In genomic region chr13:103643993-103644722, GRCm38 (mm10) we compare ENCODE assay signal across 8 mouse cellular contexts.
A peak's percentile ranks its signal among the peaks of the same experiment; 100 is the strongest.
DNase-seq lines count a peak whose midpoint lies in the region; ATAC-seq and TF ChIP-seq lines count a peak whose summit lies in the region.

No protein-coding gene starts in this region.

- WGBS in liver, adult 2 months = 69% methylated on average over 6 of the region's 6 CpGs
- 52% methylated on average over 6 of the region's 6 CpGs for WGBS in liver, embryonic 12.5 days (ENCODE audit: insufficient replicate concordance)
- WGBS in lung, adult 2 months = 64% methylated on average over 6 of the region's 6 CpGs

- H3K79me2 ChIP-seq in liver, adult 2 months (ENCODE audit: control insufficient read depth, insufficient read depth, low read length) = no peaks in the 10 kb centered on the region

- no peaks in the 10 kb centered on the region for H3K4me1 ChIP-seq in liver, adult 2 months (ENCODE audit: control insufficient read depth, insufficient read depth, low read length)
- H3K4me1 ChIP-seq in liver, embryonic 12.5 days = no peaks in the 10 kb centered on the region
- no peaks in the 10 kb centered on the region for H3K4me1 ChIP-seq in cortical plate, adult 2 months (ENCODE audit: control insufficient read depth, insufficient read depth, low read length)
- H3K4me1 ChIP-seq in lung, adult 2 months (ENCODE audit: control insufficient read depth, insufficient read depth, low read length) = no peaks in the 10 kb centered on the region

- no peaks in the 10 kb centered on the region for H3K36me3 ChIP-seq in liver, adult 2 months (ENCODE audit: control insufficient read depth, insufficient read depth, low read length)
- no peaks in the 10 kb centered on the region for H3K36me3 ChIP-seq in liver, embryonic 12.5 days

- no peaks in the 10 kb centered on the region for H3K27me3 ChIP-seq in liver, adult 2 months (ENCODE audit: control insufficient read depth, insufficient read depth, low read length)
- H3K27me3 ChIP-seq in liver, embryonic 12.5 days (replicated peaks) = no peaks in the 10 kb centered on the region

- H3K4me2 ChIP-seq in liver, embryonic 12.5 days = no peak overlapping the region

- H3K9ac ChIP-seq in liver, adult 2 months (ENCODE audit: low read depth, low read length) = no peak overlapping the region
- no peak overlapping the region for H3K9ac ChIP-seq in liver, embryonic 12.5 days

- no peak for ATAC-seq in liver, embryonic 12.5 days

- no peak overlapping the region for H3K4me3 ChIP-seq in liver, adult 2 months (ENCODE audit: insufficient read depth, low read depth, low read length)
- H3K4me3 ChIP-seq in liver, embryonic 12.5 days = no peak overlapping the region
- no peak overlapping the region for H3K4me3 ChIP-seq in cortical plate, adult 2 months (ENCODE audit: insufficient read depth, low read length)
- H3K4me3 ChIP-seq in lung, adult 2 months (replicated peaks; ENCODE audit: extremely low read depth, low read depth, low read length) = no peak overlapping the region

- TF ChIP-seq CTCF in liver, adult 2 months (IDR thresholded peaks at IDR 0.05; ENCODE audit: low read depth, low read length) = peak; percentile 53
- peak; percentile 66 for TF ChIP-seq CTCF in cortical plate, adult 2 months (IDR thresholded peaks at IDR 0.05; ENCODE audit: extremely low read depth, insufficient read depth, low read length)
- TF ChIP-seq CTCF in lung, adult 2 months (IDR thresholded peaks at IDR 0.05; ENCODE audit: insufficient read depth, low read length) = peak; percentile 46; the same call in 1 of the 2 replicates

- H3K9me3 ChIP-seq in liver, embryonic 12.5 days (replicated peaks) = no peaks in the 10 kb centered on the region

- peak; percentile 49 for DNase-seq in liver, adult 2 months (ENCODE audit: extremely low read depth, low read depth, low spot score)
- DNase-seq in gastrocnemius, postnatal 4 days (ENCODE audit: low spot score in 2 of 2) = peak; percentile 27 to 74
- DNase-seq in kidney, adult 9 months = peak; percentile 75
- DNase-seq in lung, adult 2 months = no peak
- DNase-seq in retina, embryonic 14.5 days (ENCODE audit: low spot score) = peak; percentile 83
- DNase-seq in spleen, adult 12 weeks (ENCODE audit: low spot score) = no peak

- TF ChIP-seq POLR2A in liver, adult 2 months (IDR thresholded peaks at IDR 0.05; ENCODE audit: extremely low read depth, insufficient read depth, low read length) = no peak
- no peak for TF ChIP-seq POLR2A in cortical plate, adult 2 months (IDR thresholded peaks at IDR 0.05; ENCODE audit: extremely low read depth, insufficient read depth, low read length)
- no peak for TF ChIP-seq POLR2A in lung, adult 2 months (IDR thresholded peaks at IDR 0.05; ENCODE audit: borderline replicate concordance, extremely low read depth, low read depth, low read length)

- H3K27ac ChIP-seq in liver, adult 2 months (replicated peaks; ENCODE audit: insufficient read depth, low read depth, low read length) = no peak overlapping the region
- H3K27ac ChIP-seq in liver, embryonic 12.5 days = no peak overlapping the region
- H3K27ac ChIP-seq in cortical plate, adult 2 months (ENCODE audit: insufficient read depth, low read length) = no peak overlapping the region

Comparison
In these comparisons a context has a peak if more than half of its experiments do, and no peak if none do; other contexts are left out.
1. DNase-seq: peak in liver, adult 2 months (single experiment), gastrocnemius, postnatal 4 days (2 of 2), kidney, adult 9 months (single experiment) and retina, embryonic 14.5 days (single experiment); none in lung, adult 2 months (single experiment) and spleen, adult 12 weeks (single experiment).
2. Peak in every context shown above with its lines, with median percentiles within 50 percentile points of each other: CTCF ChIP-seq.